Mouse (Mus musculus): ENCODE results near the gene Gm11487.
"Not testable (repeated sequence)": the region's sequence is repeated elsewhere in the genome, so short reads cannot be mapped to it uniquely, and the experiment has no call there.

The Gm11487 gene

GRCm38 (mm10) chr4:73404972-73405371 is at the start of gene Gm11487:
Gene Gm11487 (minus strand): TSS chr4:73405072.
- not testable (repeated sequence) for DNase-seq (ENCODE audit: inconsistent age in 2 of 2, low spot score in 1 of 2)

- peak; percentile 11 to 57 for DNase-seq (ENCODE audit: inconsistent age in 2 of 2, low spot score in 1 of 2)
Observed at GRCm38 (mm10) chr4:73444715-73445114, 39.8 kb upstream of the Gm11487 start.

DNA sequence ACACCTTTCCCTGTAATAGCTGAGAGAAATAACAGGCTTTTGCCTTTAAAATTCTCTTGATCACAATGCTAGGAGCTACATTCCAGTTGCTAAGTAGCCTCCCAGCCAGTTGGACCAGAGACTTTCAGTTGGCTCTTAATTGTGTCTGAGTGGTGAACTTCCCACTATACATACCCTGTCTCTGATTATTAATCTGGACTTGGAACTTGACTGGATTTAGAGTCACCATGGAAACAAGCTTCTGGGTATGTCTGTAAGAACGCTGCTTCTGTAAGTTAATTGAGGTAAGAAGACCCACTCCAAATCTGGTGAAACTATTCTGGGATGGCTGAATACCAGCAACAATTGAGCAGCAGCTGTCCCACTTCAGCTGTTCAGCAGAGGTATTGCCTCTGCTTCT is 37.7 kb upstream of the Gm11487 start:
- DNase-seq (ENCODE audit: inconsistent age in 2 of 2, low spot score in 1 of 2) = no peak

DNA sequence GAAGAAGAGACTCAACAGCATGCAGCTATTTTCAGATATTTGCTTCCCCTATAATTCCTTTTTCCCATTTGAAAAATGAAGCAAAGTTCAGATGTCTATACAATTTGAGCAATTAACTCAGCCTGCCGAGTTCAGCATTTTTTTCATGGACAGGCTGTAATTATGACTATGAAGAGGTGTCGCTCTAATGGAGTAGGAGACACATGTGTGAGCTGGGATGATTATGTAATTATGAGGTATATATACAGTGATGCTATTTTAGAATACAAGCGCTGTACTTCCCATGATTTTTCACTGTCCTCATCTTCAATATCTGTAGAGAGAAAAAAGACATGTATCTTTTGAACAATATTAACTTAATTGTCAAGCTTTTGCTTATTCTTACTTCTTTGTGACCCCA is 21.0 kb upstream of the Gm11487 start:
- DNase-seq (ENCODE audit: inconsistent age in 2 of 2, low spot score in 1 of 2) = no peak

- no peak for DNase-seq (ENCODE audit: inconsistent age in 2 of 2, low spot score in 1 of 2)
Observed at GRCm38 (mm10) chr4:73423049-73423448, 18.2 kb upstream of the Gm11487 start.

DNA sequence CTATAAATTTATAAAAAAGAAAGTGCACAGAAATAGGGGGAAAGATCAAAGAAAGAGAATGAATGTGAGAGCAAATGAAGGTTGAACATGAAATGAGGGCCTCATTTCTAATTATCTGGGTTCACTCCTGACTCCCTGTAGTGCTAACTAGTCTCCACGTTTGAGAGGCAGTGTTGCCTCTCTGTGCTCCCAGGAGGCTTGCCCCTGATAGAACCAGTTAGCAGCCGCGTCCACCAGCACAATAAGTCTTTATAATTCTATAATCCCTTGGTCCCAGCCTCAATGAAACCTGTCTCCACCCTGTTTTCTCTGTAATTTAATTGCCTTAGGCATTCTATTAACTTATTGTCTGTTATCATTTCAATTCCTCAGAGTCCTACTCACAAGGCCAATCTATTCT is 38.3 kb downstream of the Gm11487 start:
- DNase-seq (ENCODE audit: inconsistent age in 2 of 2, low spot score in 1 of 2) = no peak

All from adrenal gland, adult (tissue).